Mouse (Mus musculus) layer of hippocampus, postnatal 10 days (tissue): ENCODE measurements around the gene Ankar. TPM values are rescaled to one million over a fixed set of nuclear protein-coding genes. Genes with fewer than 3 reads are reported as not detected.
A peak's percentile ranks its signal among the peaks of the same experiment; 100 is the strongest.

ENCODE experiments used
- DNase-seq, 2 experiments: peaks; one replicate each; pipeline ENCODE4 v3.0.0; 2021; ENCODE audit warnings: low spot score in 2 of 2
- total RNA-seq, 2 experiments: library from RNA; stranded (reverse); gene quantifications; 2 replicates each; pipeline ENCODE4 v1.2.3; 2021

Gene Ankar
- total RNA-seq, 2 experiments from 2014 or later = not detected

DNA sequence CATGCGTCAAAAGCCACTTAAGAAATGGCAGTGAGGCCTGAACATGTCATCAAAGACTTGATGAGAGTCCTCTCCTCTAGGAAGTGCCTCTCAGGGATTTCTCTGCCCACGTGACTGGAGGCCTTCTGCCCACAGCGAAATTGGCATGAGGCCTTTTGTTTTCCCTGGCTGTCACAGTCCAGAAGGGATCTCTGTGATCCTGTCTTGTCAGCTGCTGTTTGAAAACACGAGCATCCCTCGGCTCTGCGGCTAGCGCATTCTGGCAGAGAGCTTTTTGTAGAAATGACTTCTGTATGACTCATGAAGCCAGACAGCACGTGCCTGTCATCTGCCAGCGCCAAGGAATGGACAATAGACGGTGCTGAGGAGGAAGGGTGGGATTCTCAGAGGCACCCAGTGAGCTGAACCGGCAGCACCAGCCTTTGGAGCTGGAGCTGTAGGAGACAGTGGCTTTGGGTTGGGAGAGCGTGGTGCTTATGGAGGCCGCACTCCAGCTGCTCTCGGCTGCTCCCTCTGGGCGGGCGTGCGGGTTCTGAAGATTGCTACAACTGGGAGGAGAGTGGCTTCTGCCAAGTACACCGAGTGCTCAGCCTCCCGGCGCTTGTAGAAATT, 106.9 kb downstream of the Ankar start:
- peak; percentile 33 to 53 for DNase-seq

Other genes starting within 250 kb of the Ankar start
- 10 to 100 TPM; 36.0 to 43.5 TPM for gene March4, start 163.6 kb downstream of the Ankar start, total RNA-seq
- 10 to 100 TPM; 42.3 to 45.3 TPM for gene Smarcal1, start 117.3 kb downstream of the Ankar start, total RNA-seq
- 100 to 1,000 TPM; 607 to 734 TPM for gene Rpl37a, start 10.7 kb upstream of the Ankar start, total RNA-seq
- gene Igfbp2, start 123.9 kb upstream of the Ankar start, total RNA-seq = 100 to 1,000 TPM; 106 to 129 TPM
- gene Igfbp5, start 174.3 kb upstream of the Ankar start, total RNA-seq = 10 to 100 TPM; 76.0 to 83.6 TPM